Mouse (Mus musculus) cerebellum, adult (tissue): ENCODE results near the gene Dock7.
A peak's percentile ranks its signal among the peaks of the same experiment; 100 is the strongest.

Source experiments
- ATAC-seq: cut with Nextera tagmentation; 2 replicates; pipeline ENCODE4 v1.9.2; 2017; ENCODE audit warnings: mild to moderate bottlenecking, moderate library complexity, mixed read lengths; ENCODE audit not compliant: insufficient number of reproducible peaks, low FRiP score, low TSS enrichment

The Dock7 gene

GRCm38 (mm10) chr4:98922061-98922642 lies 198.6 kb downstream of the Dock7 start:
- ATAC-seq, result peak; percentile 9; the same call in 1 of the 2 replicates

GRCm38 (mm10) chr4:98920896-98921295 lies 199.8 kb downstream of the Dock7 start:
- ATAC-seq, result no peak

- no peak for ATAC-seq
These were observed 202.5 kb downstream of the Dock7 start for GRCm38 (mm10) chr4:98918204-98918603.

- no peak for ATAC-seq
These were observed 203.0 kb downstream of the Dock7 start for GRCm38 (mm10) chr4:98917724-98918123.

GRCm38 (mm10) chr4:98910246-98910645 lies 210.5 kb downstream of the Dock7 start:
- ATAC-seq, result no peak

- ATAC-seq, result peak; percentile 91
These were observed 233.6 kb downstream of the Dock7 start for GRCm38 (mm10) chr4:98887148-98887547.
